Mouse (Mus musculus) pancreas, adult 10 weeks (tissue): ENCODE data around the gene Fbxw17. TPM values are rescaled to one million over a fixed set of nuclear protein-coding genes. Genes with fewer than 3 reads are reported as not detected.

Experiments used
- polyA plus RNA-seq: library from polyadenylated mRNA; stranded (reverse); fragments of 350-450 nt; fragmentation: Illumina TruSeq; extraction: RNeasy Lipid Tissue Mini Kit (QIAGEN cat#74804); gene quantifications from one replicate; pipeline ENCODE4 v1.2.3, GENCODE M21; 2015; ENCODE audit warnings: low read depth, low replicate concordance; ENCODE audit not compliant: insufficient read depth

Fbxw17 gene
- polyA plus RNA-seq: 10.5 TPM

GRCm38 (mm10) chr13:50417389-50418183, at the start of gene Fbxw17:
Gene Fbxw17, plus strand, starts transcription at chr13:50417864.

DNA sequence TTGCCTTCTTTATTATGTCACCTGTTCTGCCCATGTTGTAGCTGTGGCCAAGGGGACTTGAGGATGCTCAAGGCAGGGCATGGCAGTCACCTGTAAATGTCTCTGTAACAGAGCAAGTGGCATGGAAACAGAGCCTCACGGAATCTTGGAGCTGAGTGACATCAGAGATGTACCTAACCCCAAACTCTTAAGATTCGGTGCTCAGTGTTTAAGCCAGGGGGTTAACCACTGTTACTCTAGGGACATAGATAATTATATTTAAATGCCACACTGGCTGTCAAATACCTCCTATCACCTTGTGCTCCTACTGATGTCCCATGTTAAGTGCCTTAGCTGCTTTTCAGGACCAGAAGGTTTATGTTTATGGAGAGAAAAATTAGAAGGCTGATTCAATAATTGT, 26.1 kb downstream of the Fbxw17 start, which contains the start of gene Gm47429:
Gene Gm47429 (minus strand): TSS at position 101 of the 400 bp plus-strand sequence.

GRCm38 (mm10) chr13:50467007-50467406, 49.3 kb downstream of the Fbxw17 start, which contains the start of gene Nutm2:
Gene Nutm2, plus strand, starts transcription at chr13:50467307.

Other genes with a start within 250 kb of the Fbxw17 start
- not detected for gene Gm906, start 167.6 kb upstream of the Fbxw17 start, polyA plus RNA-seq
- gene Gm47429, start 26.0 kb downstream of the Fbxw17 start, polyA plus RNA-seq: not detected
- not detected for gene Nutm2, start 49.4 kb downstream of the Fbxw17 start, polyA plus RNA-seq
- gene Gm904, start 225.4 kb downstream of the Fbxw17 start, polyA plus RNA-seq: not detected